Mouse (Mus musculus): ENCODE results near the gene Zgpat. TPM values are rescaled to one million over a fixed set of nuclear protein-coding genes. Genes with fewer than 3 reads are reported as not detected.

Gene Zgpat
- 12.4 TPM in 2 replicates for polyA plus RNA-seq (2012; ENCODE audit: insufficient read depth, insufficient read length, missing spikeins)

GRCm38 (mm10) chr2:181364860-181365596 lies at the start of gene Zgpat, which contains the start of gene Arfrp1:
Gene Zgpat, plus strand, starts transcription at chr2:181364928.
Gene Arfrp1, minus strand, starts transcription at chr2:181365404.
- Histone ChIP-seq H3K27ac (replicated peaks; ENCODE audit: low read depth, low read length) (peak within 1 kb of the TSS; percentile 87), H3K4me1 (ENCODE audit: control insufficient read depth, insufficient read depth, insufficient read length, low read length) (peaks cover 8% of the 10 kb centered on the region), H3K4me3 (ENCODE audit: insufficient read depth, low read depth, low read length) (peak within 1 kb of the TSS; percentile 86)

DNA sequence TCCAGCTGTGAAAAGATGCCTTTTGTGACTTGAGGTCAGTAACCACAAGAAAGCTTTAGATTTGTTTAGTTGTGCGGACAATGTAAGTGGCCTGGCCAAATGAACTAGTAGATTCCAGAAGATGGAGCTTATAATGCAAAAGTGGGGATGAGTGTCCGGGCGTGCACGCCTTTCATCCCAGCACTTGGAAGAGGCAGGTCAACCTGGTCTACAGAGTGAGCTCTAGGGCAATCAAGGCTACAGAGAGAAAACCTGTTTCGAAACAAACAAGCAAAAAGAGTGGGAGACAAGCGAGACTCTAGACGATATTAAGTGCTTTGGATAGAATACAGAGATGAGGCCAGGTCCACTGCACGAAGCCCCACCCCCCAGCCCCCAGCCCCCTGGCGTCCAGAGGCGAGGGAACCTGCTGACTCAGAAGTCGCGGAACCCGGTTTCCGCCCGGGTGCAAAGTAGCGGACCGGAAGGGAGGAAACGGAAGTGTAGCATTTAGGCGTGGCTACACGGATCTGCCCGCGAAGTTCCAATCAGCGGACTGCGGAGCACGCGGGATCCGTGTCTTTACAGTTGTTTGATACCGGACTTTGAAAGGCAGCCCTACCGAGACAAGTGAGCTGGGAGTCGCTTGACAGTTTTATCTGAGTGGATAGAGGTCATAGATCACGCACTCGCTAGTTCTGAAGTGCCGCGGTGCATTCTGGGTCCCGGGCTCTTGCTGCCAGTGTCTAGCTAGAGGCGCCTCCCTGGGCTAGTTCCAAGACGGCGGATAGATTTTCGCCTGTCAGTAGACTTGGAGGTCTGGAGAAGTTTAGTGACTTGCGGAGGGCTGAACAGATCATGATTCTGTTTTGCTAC lies 45.3 kb upstream of the Zgpat start, which contains the start of gene Rtel1:
TSS of gene Rtel1 (plus strand) at position 492 of the 855 bp plus-strand sequence.
- no peaks in the 10 kb centered on the region; the same call in 1 of the 2 replicates for H3K4me1 ChIP-seq (ENCODE audit: control insufficient read depth, insufficient read depth, insufficient read length, low read length)
- H3K27ac ChIP-seq (replicated peaks; ENCODE audit: low read depth, low read length), result peak within 1 kb of the TSS; percentile 92
- H3K4me3 ChIP-seq (ENCODE audit: insufficient read depth, low read depth, low read length), result peak within 1 kb of the TSS; percentile 84

DNA sequence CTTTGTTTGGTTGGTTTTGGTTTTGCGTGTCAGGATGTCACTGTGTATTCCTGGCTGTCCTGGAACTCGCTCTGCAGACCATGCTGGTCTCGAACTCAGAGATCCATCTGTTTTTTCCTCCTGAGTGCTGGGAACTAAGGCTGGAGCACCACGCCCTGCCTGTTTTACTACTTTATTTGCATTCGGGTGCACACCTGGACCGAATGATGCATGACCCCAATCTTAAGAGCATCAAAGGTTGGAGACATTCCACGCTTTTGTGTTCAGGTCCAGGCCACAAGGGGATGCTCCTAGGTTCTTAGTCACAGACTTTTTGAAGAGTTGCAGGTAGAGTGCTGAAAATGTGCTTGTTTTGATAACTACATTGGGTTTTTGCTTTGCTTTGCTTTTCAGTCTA lies 44.6 kb upstream of the Zgpat start:
- peak overlapping the region; percentile 84 for H3K4me3 ChIP-seq (ENCODE audit: insufficient read depth, low read depth, low read length)
- H3K27ac ChIP-seq (replicated peaks; ENCODE audit: low read depth, low read length), result no peak overlapping the region
- no peaks in the 10 kb centered on the region; the same call in 1 of the 2 replicates for H3K4me1 ChIP-seq (ENCODE audit: control insufficient read depth, insufficient read depth, insufficient read length, low read length)

GRCm38 (mm10) chr2:181322136-181322535 lies 42.6 kb upstream of the Zgpat start:
- H3K4me3 ChIP-seq (ENCODE audit: insufficient read depth, low read depth, low read length), result no peak overlapping the region
- H3K27ac ChIP-seq (replicated peaks; ENCODE audit: low read depth, low read length), result no peak overlapping the region
- H3K4me1 ChIP-seq (ENCODE audit: control insufficient read depth, insufficient read depth, insufficient read length, low read length), result no peaks in the 10 kb centered on the region; the same call in 1 of the 2 replicates

- Histone ChIP-seq H3K27ac (replicated peaks; ENCODE audit: low read depth, low read length) (no peak overlapping the region), H3K4me1 (ENCODE audit: control insufficient read depth, insufficient read depth, insufficient read length, low read length) (no peaks in the 10 kb centered on the region), H3K4me3 (ENCODE audit: insufficient read depth, low read depth, low read length) (no peak overlapping the region)
Observed at GRCm38 (mm10) chr2:181326098-181326497, 38.6 kb upstream of the Zgpat start.

DNA sequence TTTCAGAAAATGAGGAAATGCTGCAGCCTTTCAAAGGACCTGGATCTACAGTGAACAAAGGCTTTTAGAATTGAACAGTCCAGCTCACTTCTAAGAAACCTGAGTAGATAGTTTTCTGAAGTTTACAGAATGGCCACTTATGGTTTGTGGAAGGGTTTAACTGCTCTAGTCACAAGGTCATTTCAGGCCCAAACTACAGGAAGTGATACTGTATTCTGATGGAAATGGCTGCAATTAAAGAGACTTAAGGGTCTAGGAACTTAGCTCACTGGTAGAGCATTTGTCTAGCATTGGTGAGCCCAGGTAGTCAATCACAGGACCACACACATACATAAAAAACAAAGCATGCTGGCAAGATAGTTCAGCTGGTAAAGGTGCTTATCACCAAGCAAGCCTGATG lies 32.2 kb upstream of the Zgpat start:
- no peak overlapping the region for H3K27ac ChIP-seq (replicated peaks; ENCODE audit: low read depth, low read length)
- no peaks in the 10 kb centered on the region for H3K4me1 ChIP-seq (ENCODE audit: control insufficient read depth, insufficient read depth, insufficient read length, low read length)
- H3K4me3 ChIP-seq (ENCODE audit: insufficient read depth, low read depth, low read length), result no peak overlapping the region

DNA sequence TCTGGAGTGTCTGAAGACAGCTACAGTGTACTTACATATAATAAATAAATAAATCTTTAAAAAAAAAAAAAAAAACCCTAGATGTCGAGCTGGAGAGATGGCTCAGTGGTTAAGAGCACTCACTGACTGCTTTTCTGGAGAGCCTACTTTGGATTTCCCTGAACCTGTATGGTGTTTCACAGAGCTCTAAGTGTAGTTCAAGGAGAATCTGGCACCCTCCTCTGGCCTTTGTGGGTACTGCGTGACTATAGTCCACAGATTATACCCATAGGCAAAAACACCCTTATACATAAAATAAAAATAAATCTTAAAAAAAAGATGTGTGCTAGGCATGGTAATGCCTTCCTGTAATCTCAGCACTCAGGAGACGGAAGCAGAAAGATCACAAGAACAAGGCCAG lies 30.7 kb upstream of the Zgpat start:
- Histone ChIP-seq H3K4me1 (ENCODE audit: control insufficient read depth, insufficient read depth, insufficient read length, low read length) (no peaks in the 10 kb centered on the region), H3K4me3 (ENCODE audit: insufficient read depth, low read depth, low read length) (no peak overlapping the region), H3K27ac (replicated peaks; ENCODE audit: low read depth, low read length) (no peak overlapping the region)

DNA sequence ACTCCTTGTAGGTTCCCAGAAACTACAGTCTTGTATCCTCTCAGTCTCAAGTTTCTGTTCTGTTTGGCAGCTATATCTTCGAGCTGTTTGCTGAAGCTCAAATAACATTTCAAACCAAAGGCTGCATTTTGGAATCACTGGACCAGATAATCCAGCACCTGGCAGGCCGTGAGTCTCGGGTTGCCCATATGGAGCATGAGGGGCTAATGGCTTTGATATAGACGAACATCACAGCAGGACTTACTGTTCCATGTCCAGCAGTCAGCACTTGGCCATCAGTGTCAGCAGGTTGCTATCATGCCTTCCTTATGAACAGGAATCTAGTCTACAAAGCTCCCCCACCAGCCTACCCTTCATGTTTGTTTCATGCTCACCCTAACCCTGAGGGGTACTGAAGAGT lies 24.3 kb upstream of the Zgpat start:
- Histone ChIP-seq H3K4me3 (ENCODE audit: insufficient read depth, low read depth, low read length) (no peak overlapping the region), H3K27ac (replicated peaks; ENCODE audit: low read depth, low read length) (no peak overlapping the region)

GRCm38 (mm10) chr2:181342766-181343165 lies 22.0 kb upstream of the Zgpat start:
- Histone ChIP-seq H3K4me3 (ENCODE audit: insufficient read depth, low read depth, low read length) (no peak overlapping the region), H3K4me1 (ENCODE audit: control insufficient read depth, insufficient read depth, insufficient read length, low read length) (no peaks in the 10 kb centered on the region), H3K27ac (replicated peaks; ENCODE audit: low read depth, low read length) (no peak overlapping the region)

More for the DNA sequence above, 24.3 kb upstream of the Zgpat start:
- H3K4me1 ChIP-seq (ENCODE audit: control insufficient read depth, insufficient read depth, insufficient read length, low read length), result no peaks in the 10 kb centered on the region

DNA sequence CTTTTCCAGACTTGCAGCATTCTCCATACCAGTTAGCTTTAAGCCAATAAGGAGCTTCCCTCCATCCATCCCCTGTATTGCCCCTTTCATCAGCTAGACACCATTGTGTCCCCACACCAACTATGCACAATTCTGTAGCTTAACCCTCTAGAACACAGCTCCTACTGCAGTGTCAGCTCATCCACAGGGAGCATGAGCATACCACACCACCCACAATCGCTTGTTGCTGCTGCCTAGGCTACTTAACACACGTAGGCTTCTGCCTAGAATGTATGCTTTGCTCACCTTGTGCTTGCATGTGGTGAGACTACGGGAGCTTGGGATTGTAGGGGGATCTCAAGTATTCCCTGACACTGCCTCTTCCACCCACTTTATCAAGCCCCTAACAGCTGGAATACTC lies 7.9 kb upstream of the Zgpat start:
- H3K4me1 ChIP-seq (ENCODE audit: control insufficient read depth, insufficient read depth, insufficient read length, low read length), result no peaks in the 10 kb centered on the region
- no peak overlapping the region for H3K4me3 ChIP-seq (ENCODE audit: insufficient read depth, low read depth, low read length)
- no peak overlapping the region for H3K27ac ChIP-seq (replicated peaks; ENCODE audit: low read depth, low read length)

DNA sequence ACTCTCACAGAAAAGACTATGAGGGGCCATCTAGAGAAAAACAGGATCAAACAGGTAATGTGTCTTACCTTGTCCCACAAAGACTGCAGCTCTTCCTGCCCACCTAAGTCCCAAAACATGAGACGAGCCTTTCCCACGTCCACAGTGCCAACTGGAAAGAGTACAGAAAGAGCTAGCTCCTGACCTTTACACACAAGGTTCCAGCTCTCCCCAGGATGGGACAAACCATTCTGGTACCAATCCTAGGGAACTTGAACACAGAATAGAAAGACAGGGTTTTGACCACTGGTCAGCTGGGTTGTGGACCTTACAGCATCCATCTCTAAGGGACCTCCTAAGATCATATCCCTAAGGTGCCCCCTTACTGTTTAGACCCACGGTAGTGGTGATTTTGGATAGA lies 782 bp upstream of the Zgpat start:
- peak overlapping the region; percentile 86 for H3K4me3 ChIP-seq (ENCODE audit: insufficient read depth, low read depth, low read length)
- no peak overlapping the region for H3K27ac ChIP-seq (replicated peaks; ENCODE audit: low read depth, low read length)

DNA sequence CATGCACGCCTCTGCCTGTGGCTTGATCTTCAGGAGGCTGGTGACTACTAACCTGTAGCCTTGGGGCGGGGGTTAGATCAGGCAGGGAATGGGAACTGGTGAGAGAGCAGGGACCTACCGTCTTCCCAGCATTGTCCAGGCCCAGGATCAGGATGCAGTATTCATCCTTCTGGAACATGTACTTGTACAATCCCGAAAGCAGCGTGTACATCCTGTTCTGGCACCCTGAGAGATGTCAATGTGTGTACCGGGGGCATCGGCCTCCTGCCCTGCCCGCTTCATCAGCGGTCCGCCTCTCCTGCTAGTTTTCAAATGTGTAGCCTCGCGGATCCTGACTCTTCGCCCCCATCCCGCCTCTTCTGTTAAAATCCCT lies 255 bp upstream of the Zgpat start:
- H3K27ac ChIP-seq (replicated peaks; ENCODE audit: low read depth, low read length), result peak overlapping the region; percentile 87
- peak overlapping the region; percentile 86 for H3K4me3 ChIP-seq (ENCODE audit: insufficient read depth, low read depth, low read length)
- H3K4me1 ChIP-seq (ENCODE audit: control insufficient read depth, insufficient read depth, insufficient read length, low read length), result peaks cover 8% of the 10 kb centered on the region

More for the DNA sequence above, 782 bp upstream of the Zgpat start:
- H3K4me1 ChIP-seq (ENCODE audit: control insufficient read depth, insufficient read depth, insufficient read length, low read length), result peaks cover 8% of the 10 kb centered on the region

DNA sequence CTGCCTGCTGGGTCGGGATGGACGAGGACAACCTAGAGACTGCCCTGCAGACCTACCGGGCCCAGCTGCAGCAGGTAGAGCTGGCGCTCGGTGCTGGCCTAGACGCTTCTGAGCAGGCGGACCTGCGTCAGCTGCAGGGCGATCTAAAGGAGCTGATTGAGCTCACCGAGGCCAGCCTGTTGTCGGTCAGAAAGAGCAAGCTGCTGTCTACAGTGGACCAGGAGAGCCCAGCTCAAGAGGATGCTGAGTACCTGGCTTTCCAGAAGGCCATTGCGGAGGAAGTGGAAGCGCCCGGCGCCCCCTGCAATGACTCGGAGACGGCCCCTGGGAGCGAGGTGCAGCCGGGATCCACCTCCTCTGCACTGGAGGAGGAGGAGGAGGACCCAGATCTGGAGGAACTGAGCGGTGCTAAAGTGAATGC lies 937 bp downstream of the Zgpat start:
- peak overlapping the region; percentile 86 for H3K4me3 ChIP-seq (ENCODE audit: insufficient read depth, low read depth, low read length)
- peak overlapping the region; percentile 83 for H3K27ac ChIP-seq (replicated peaks; ENCODE audit: low read depth, low read length)
- peaks cover 8% of the 10 kb centered on the region for H3K4me1 ChIP-seq (ENCODE audit: control insufficient read depth, insufficient read depth, insufficient read length, low read length)

DNA sequence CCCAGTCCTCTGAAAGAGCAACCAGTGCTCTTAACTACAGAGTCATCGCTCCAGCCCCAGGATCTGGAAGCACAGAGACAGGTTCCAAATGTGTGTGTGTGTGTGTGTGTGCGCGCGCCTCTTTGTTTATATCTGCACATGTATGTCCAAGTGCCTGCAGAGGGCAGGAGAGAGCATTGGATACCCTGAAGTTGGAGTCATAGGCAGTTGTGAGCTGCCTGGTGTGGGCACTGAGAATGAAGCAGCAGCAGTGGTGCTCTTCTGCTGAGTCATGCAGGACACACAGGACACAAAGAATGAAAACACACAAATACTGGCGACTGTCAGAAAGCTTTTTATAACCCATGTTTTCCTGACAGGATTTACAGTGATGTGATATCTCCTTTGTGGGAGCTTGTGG lies 5.3 kb downstream of the Zgpat start:
- H3K4me3 ChIP-seq (ENCODE audit: insufficient read depth, low read depth, low read length), result no peak overlapping the region
- H3K27ac ChIP-seq (replicated peaks; ENCODE audit: low read depth, low read length), result no peak overlapping the region
- H3K4me1 ChIP-seq (ENCODE audit: control insufficient read depth, insufficient read depth, insufficient read length, low read length), result peaks cover 10% of the 10 kb centered on the region

- Histone ChIP-seq H3K4me3 (ENCODE audit: insufficient read depth, low read depth, low read length) (no peak overlapping the region), H3K4me1 (ENCODE audit: control insufficient read depth, insufficient read depth, insufficient read length, low read length) (peaks cover 2% of the 10 kb centered on the region; the same call in 1 of the 2 replicates)
Observed at GRCm38 (mm10) chr2:181375787-181376186, 11.1 kb downstream of the Zgpat start.

More at GRCm38 (mm10) chr2:181375787-181376186, 11.1 kb downstream of the Zgpat start:
- H3K27ac ChIP-seq (replicated peaks; ENCODE audit: low read depth, low read length), result no peak overlapping the region

Measured in brown adipose tissue, adult 24 weeks (tissue).